Mouse (Mus musculus) embryonic facial prominence, embryonic 11.5 days (tissue): ENCODE measurements at regions not wholly inside any gene's neighbourhood (a gene's known extent, or its start where the extent isn't known, plus 50 kb on each side); places are given as distances from the start of the nearest gene placed in this dataset.
A peak's percentile ranks its signal among the peaks of the same experiment; 100 is the strongest.

Experiments
- ATAC-seq: fragments of 200-750 bp; cut with Nextera tagmentation; replicated peaks from 2 replicates; pipeline ENCODE4 v1.8.0; 2017; ENCODE audit warnings: low read depth; ENCODE audit not compliant: insufficient number of reproducible peaks, low FRiP score, low TSS enrichment
- DNase-seq: peaks from one replicate; pipeline ENCODE4 v3.0.0-alpha.2; 2015; ENCODE audit warnings: low spot score
- H3K27ac ChIP-seq: fragments of 300-500 bp; sonication (generic); replicated peaks from 2 replicates; pipeline ENCODE4 v1.5.1; 2014; ENCODE audit warnings: mild to moderate bottlenecking, low read depth, low read length, control low read depth
- H3K27me3 ChIP-seq: fragments of 300-500 bp; sonication (generic); 2 replicates; pipeline ENCODE4 v1.6.1; 2014; ENCODE audit warnings: mild to moderate bottlenecking, low read length, moderate library complexity, mixed read lengths; ENCODE audit not compliant: control insufficient read depth, insufficient read depth
- H3K36me3 ChIP-seq: fragments of 300-500 bp; sonication (generic); replicated peaks from 2 replicates; pipeline ENCODE4 v1.6.1; 2014; ENCODE audit warnings: low read depth, mild to moderate bottlenecking, low read length, moderate library complexity, mixed read lengths; ENCODE audit not compliant: control insufficient read depth, insufficient read depth
- H3K4me1 ChIP-seq: fragments of 300-500 bp; sonication (generic); 2 replicates; pipeline ENCODE4 v1.6.1; 2014; ENCODE audit warnings: low read length, mixed read lengths; ENCODE audit not compliant: control insufficient read depth, insufficient read depth
- H3K4me2 ChIP-seq: fragments of 300-500 bp; sonication (generic); 2 replicates; pipeline ENCODE4 v1.6.1; 2014; ENCODE audit warnings: low read depth, mild to moderate bottlenecking, control low read depth, low read length, moderate library complexity
- H3K4me3 ChIP-seq: fragments of 300-500 bp; sonication (generic); 2 replicates; pipeline ENCODE4 v1.5.1; 2014; ENCODE audit warnings: low read depth, low read length, control low read depth
- H3K9ac ChIP-seq: fragments of 300-500 bp; sonication (generic); replicated peaks from 2 replicates; pipeline ENCODE4 v1.6.1; 2014; ENCODE audit warnings: mild to moderate bottlenecking, control low read depth, low read length
- H3K9me3 ChIP-seq: fragments of 300-500 bp; sonication (generic); replicated peaks from 2 replicates; pipeline ENCODE4 v1.6.1; 2016; ENCODE audit warnings: mild to moderate bottlenecking, low read length, inconsistent platforms, mixed read lengths; ENCODE audit not compliant: control insufficient read depth
- WGBS: fragments of 180-500 bp; shearing (Covaris S2); extraction: QIAGEN DNeasy Blood & Tissue Kit; methylation state at CpG from one replicate; pipeline ENCODE4 v1.1.7; 2014; 5-methylcytosine and 5-hydroxymethylcytosine counted together

DNA sequence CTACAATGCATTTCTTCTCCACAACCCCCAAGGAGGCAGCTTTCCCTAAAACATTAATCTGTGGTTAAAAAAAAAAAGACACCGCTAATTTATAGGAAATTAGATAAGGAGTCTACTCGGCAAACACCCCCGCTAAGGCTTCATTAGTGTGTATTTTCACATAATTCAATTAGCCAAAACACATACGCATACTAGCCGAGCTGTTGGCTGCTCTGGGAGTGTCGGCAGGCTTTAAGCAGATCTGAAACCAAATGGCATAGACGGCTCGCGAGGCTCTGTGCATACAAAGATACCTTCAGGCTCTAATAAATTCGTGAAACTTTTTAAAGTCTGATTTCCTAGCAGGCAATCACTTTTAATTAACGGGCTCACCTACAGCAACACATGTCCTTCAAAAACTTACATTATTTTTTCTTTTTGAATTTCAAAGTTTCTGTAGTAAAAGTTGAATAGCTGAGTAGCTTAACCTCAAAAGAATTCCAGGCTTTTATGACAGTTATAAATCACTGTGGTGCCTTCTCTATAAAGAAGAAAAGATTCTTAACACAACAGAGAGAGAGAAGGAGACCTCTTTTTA lies 68.0 kb upstream of the Smyd2 start:
- H3K9me3 ChIP-seq: no peaks in the 10 kb centered on the region
- no peaks in the 10 kb centered on the region for H3K27me3 ChIP-seq
- no peak overlapping the region for H3K4me3 ChIP-seq
- no peak overlapping the region for H3K9ac ChIP-seq
- ATAC-seq (no peak), DNase-seq (no peak)
- no peaks in the 10 kb centered on the region for H3K36me3 ChIP-seq
- no peak overlapping the region for H3K27ac ChIP-seq
- H3K4me2 ChIP-seq: no peak overlapping the region
- H3K4me1 ChIP-seq: no peaks in the 10 kb centered on the region
- WGBS: 56% methylated on average over 11 of the region's 11 CpGs

DNA sequence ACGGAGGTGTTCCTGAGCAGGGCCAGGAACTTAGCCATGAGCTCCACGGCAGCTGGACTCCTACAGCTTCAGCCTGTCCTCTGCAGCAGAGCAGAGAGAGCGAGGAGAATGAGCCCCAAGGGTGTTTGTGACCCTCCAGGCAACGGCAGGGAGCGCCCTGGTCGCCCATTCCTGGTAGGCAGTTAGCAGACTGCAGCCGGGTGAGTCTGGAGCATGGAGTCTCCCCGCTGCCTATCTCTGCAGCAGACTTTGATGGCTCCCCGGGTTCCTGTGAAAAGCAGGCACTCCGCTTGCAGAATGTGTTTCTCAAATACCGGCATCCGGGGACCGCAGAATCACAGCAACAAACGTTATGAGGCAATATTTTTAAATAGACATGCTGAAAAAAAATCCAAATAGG lies 67.2 kb upstream of the Smyd2 start:
- H3K4me1 ChIP-seq: no peaks in the 10 kb centered on the region
- no peaks in the 10 kb centered on the region for H3K9me3 ChIP-seq
- H3K4me3 ChIP-seq: no peak overlapping the region
- no peaks in the 10 kb centered on the region for H3K36me3 ChIP-seq
- no peaks in the 10 kb centered on the region for H3K27me3 ChIP-seq
- H3K4me2 ChIP-seq: no peak overlapping the region
- DNase-seq (no peak), ATAC-seq (no peak)
- WGBS: 47% methylated on average over 14 of the region's 14 CpGs
- H3K27ac ChIP-seq: no peak overlapping the region
- H3K9ac ChIP-seq: no peak overlapping the region

GRCm38 (mm10) chr1:189988864-189989263 lies 66.7 kb upstream of the Smyd2 start:
- H3K36me3 ChIP-seq: no peaks in the 10 kb centered on the region
- DNase-seq (no peak), ATAC-seq (no peak)
- no peak overlapping the region for H3K27ac ChIP-seq
- H3K4me2 ChIP-seq: no peak overlapping the region
- H3K27me3 ChIP-seq: no peaks in the 10 kb centered on the region
- H3K4me1 ChIP-seq: no peaks in the 10 kb centered on the region
- H3K9ac ChIP-seq: no peak overlapping the region
- H3K4me3 ChIP-seq: no peak overlapping the region
- H3K9me3 ChIP-seq: no peaks in the 10 kb centered on the region
- 93% methylated on average over 3 of the region's 3 CpGs for WGBS

GRCm38 (mm10) chr1:189985516-189986205 lies 63.5 kb upstream of the Smyd2 start:
- DNase-seq (no peak), ATAC-seq (no peak)
- no peaks in the 10 kb centered on the region for H3K9me3 ChIP-seq
- no peaks in the 10 kb centered on the region for H3K27me3 ChIP-seq
- H3K4me1 ChIP-seq: no peaks in the 10 kb centered on the region
- H3K9ac ChIP-seq: no peak overlapping the region
- H3K4me2 ChIP-seq: no peak overlapping the region
- no peak overlapping the region for H3K27ac ChIP-seq
- no peak overlapping the region for H3K4me3 ChIP-seq
- WGBS: 64% methylated on average over 11 of the region's 11 CpGs
- no peaks in the 10 kb centered on the region for H3K36me3 ChIP-seq

- Histone ChIP-seq H3K27ac (no peak overlapping the region), H3K4me2 (no peak overlapping the region), H3K4me1 (no peaks in the 10 kb centered on the region), H3K9me3 (no peaks in the 10 kb centered on the region), H3K27me3 (no peaks in the 10 kb centered on the region), H3K4me3 (no peak overlapping the region), H3K36me3 (no peaks in the 10 kb centered on the region), H3K9ac (no peak overlapping the region)
- WGBS: 64% methylated on average over 10 of the region's 10 CpGs
- DNase-seq: no peak
- ATAC-seq: no peak
Observed at GRCm38 (mm10) chr1:189978244-189978643, 56.1 kb upstream of the Smyd2 start.

DNA sequence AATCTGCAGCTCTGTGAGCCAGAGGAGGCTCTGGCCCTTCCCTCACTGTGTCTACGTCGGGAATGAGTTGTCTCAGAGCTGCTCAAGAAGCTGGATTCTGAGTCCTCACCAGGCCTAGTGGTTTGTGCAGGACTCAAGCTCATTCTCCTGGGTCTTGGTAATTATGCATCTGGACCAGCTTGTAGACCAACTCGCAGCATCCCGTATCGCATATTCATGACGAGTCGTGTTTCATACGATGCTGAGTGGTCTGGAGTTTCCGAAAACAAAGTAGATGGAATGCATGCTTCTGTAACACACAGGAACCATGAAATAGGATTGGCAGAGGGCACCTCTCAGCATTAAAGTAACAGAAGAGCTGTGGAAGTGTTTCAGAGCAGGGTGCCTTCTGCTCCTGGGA lies 53.5 kb upstream of the Smyd2 start:
- Histone ChIP-seq H3K9me3 (no peaks in the 10 kb centered on the region), H3K4me2 (no peak overlapping the region)

DNA sequence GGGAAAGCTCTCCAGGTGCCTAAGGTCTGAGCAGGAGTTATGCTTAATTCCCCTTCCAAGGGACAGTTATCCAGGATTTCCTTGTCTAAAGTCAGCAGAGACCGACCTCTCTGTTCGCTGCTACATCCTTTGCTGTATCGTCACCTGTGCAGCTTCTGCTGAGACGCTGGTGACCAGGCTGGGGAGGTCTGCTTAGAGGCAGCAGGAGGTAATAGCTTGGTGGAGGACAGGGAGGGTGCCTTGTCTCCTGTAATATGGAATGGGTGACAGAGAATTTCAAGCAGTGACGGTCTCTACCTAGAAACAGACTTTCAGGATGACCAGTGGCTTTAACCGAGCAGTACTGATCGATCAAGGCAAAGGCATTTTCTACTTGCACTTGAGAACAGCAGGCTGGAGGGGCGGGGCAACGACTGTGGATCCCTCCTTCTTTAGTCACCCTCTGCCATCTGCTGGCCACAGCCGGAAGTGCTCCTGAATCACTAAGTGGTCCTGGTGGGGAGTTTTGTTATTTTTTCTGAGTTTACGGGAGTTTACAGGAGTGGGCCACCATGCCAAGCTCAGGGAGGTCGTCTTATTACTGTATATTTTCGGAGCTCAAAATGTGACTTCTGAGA lies 50.7 kb upstream of the Smyd2 start:
- H3K27ac ChIP-seq: no peak overlapping the region
- no peaks in the 10 kb centered on the region for H3K4me1 ChIP-seq
- ATAC-seq (peak; percentile 78), DNase-seq (peak; percentile 94)
- no peak overlapping the region for H3K4me2 ChIP-seq
- H3K9ac ChIP-seq: no peak overlapping the region
- no peak overlapping the region for H3K4me3 ChIP-seq
- no peaks in the 10 kb centered on the region for H3K36me3 ChIP-seq
- no peaks in the 10 kb centered on the region for H3K27me3 ChIP-seq
- H3K9me3 ChIP-seq: no peaks in the 10 kb centered on the region
- WGBS: 23% methylated on average over 13 of the region's 13 CpGs

More for the DNA sequence above, 53.5 kb upstream of the Smyd2 start:
- H3K4me1 ChIP-seq: no peaks in the 10 kb centered on the region
- H3K27ac ChIP-seq: no peak overlapping the region
- ATAC-seq (no peak), DNase-seq (no peak)
- no peaks in the 10 kb centered on the region for H3K27me3 ChIP-seq
- WGBS: 80% methylated on average over 9 of the region's 9 CpGs
- H3K9ac ChIP-seq: no peak overlapping the region
- no peak overlapping the region for H3K4me3 ChIP-seq
- no peaks in the 10 kb centered on the region for H3K36me3 ChIP-seq
